Mouse (Mus musculus) A20 (cell line): ENCODE results near the gene Sqstm1.
"Not testable (repeated sequence)": the region's sequence is repeated elsewhere in the genome, so short reads cannot be mapped to it uniquely, and the experiment has no call there.

Experiments used
- DNase-seq: peaks from one replicate; pipeline ENCODE4 v3.0.0-alpha.2; 2011; ENCODE audit warnings: low read depth, low spot score

Sqstm1 gene

DNA sequence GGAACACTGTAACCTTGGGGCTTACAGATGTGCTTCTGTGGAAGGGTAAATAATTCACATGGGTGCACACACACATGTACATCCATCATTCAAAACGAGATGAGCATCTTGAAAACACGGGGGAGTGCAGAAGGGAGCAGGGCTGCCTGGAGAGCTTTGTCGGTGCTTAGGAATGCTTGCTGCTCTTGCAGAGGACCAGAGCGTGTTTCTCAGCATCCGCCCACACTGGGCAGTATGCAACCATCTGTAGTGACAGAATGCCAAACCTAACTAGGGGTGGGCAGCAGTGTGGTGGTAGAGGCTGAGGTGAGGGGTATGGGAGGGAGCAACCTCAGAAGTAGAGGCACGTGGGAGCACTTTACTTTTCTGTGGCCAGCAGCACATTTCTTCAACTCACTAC is 33.5 kb downstream of the Sqstm1 start:
- DNase-seq, result no peak

DNA sequence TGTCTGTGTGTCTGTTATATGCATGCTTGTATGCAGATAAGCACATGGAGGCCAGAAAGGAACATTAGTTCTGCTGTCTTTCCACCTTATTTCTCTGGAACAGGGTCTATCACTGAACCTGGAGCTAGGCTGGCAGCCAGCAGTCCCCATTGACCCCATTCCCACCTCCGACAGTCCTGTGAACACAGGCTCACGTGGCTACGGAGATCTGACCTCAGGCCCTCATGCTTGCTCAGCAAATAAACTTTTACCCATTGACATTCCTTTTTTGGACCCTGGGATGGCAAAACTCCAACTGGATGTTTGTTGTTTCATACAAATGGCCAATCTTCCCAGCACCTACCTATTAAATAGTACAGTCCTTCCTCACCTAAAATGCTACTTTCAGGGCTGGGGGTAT is 34.3 kb downstream of the Sqstm1 start:
- no peak for DNase-seq

DNA sequence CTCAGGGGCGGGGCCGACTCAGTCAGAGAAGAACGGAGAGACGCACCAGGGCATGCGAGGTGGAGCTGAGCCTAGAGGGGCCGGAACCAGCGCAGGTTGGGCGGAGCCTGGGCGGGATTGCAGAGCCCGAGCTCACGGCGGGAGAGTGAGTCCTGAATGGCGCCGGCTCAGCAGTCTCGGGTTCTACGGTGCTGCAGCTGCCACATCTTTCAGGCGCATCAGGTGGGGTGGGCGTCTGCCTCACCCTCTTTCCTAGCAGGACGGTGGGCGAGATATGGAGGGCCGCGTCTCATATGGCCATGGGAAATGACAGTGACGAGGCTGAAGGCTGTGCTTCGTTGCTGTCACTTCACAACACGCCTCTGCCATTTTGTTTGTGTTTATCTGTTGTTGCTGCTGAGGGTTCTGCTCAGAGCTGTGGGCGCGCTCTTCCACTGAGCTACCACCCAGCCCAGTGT is 35.9 kb downstream of the Sqstm1 start:
- DNase-seq, result peak; percentile 98

DNA sequence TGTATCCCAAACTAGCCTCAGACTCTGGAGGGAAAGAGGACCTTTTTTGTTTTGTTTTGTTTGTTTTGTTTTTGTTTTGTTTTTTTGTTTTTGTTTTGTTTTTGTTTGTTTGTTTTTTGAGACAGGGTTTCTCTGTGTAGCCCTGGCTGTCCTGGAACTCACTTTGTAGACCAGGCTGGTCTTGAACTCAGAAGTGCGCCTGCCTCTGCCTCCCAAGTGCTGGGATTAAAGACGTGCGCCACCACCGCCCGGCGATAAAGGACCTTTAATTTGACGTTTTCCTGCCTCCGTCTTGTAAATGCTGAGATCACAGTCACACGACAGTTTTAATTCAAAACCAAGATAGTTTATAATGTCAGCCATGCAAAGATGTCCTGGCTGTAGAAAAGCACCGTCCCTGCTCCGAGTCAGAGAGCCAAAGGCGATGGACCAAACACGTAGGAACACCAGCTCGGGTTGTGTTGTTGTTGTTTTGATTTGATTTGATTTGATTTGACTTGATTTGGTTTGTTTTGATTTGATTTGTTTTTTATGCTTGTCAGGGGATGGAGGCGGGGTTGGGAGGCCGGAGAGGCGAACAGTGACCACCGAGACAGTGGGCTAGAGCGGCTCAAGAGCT is 36.4 kb downstream of the Sqstm1 start, which contains the start of gene Mrnip:
Mrnip (plus strand) TSS at position 334 of the 619 bp plus-strand sequence.
- DNase-seq, result not testable (repeated sequence)

DNA sequence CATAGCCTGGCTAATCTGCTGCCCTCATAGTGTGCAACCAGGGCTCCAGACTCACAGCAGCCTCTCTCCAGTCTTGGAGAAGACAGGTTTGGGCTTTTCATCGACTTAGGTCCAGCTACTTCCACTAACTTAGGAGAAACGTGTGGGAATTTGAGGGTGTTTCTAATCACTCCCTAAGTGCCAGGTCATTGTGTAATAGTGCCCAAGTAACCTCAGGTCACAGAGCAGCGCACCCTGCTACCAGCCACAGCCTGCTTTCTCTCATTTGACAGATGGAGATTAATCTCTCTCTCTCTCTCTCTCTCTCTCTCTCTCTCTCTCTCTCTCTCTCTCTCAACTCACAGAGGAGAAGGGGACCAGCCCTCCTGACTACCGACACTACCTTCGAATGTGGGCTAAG is 42.3 kb downstream of the Sqstm1 start:
- no peak for DNase-seq

DNA sequence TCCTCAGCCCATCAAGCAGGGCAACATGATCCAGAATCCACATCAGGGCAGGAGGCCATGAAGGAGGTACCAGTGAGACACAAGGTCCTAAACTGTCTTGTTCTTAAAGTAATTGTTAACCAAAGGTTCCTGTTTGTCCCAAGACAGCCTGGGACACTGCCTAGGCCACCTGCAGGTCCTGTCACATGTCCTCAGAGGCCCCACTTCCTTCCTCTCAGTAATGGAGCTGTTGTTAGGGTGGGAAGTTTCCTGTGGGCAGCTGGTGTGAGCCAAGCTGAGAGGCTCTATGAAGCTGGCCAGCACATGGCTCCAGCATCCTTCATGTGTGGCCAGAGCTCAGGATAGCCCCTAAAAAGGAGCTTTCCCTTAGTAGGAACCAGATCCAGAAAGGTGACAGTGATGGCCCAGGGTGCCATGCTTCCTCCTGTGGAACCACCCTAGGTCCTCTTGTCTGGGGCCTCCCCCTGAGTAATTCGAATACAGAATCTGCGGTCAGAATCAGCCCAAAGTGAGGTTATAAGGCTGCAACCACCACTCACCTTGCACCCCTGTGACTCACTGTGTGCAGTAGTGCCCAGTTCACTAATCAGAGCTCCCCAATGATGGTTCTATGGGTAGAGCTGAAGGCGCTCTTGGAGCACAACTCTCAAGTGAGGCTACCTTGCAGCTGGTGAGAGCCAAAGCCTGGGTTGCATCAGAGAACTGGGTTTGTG is 48.1 kb downstream of the Sqstm1 start:
- DNase-seq, result peak; percentile 38

DNA sequence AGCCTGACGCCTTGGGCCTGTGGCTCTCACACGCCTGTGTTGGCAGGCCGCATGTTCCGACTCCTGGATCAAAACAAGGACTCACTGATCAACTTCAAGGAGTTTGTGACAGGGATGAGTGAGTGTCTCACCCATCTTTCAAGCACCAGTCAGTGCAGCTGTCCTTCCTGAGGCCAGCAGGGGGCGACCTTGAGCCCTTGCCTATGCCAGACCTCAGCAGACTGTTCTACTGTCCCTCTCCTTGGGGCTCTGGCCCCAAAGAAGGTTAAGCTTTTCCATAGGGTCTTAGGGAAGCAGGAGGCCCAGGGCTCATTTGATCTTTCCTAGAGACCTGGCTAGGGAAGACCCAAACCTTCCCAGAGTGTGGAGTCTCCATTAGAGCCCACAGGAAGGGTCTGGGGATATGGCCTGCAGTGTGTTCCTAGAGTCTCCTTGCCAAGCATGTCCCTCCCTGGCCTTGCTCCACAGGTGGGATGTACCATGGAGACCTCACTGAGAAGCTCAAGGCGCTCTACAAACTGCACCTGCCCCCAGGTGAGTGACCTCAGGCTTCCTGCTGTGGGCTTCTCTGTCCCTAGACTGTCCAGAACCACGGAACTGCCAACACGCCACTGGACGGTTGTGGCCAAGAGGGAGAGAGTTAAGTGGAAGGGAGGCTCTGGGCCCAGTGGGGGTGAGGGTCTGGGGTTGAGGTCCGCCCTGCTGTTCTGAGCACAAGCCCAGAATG is 48.9 kb downstream of the Sqstm1 start:
- DNase-seq, result peak; percentile 68

DNA sequence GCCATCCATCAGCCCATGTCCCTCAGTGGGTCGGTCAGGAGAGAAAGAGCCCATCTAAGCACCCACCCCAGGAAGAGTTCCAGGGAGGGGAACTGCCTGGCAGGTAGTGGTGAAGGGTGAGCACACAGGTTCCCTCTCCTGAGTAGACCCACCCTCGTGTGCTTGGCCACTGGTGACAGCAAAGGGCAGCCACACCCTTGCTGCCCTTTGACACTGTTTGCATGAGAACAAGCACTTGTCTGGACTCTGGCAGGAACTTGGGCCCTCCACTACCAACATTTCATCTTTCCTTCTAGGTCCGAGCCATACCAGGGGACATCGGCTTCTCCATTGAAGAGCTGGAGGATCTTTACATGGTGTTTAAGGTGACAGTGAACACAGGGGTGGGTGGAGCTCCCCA is 51.3 kb downstream of the Sqstm1 start:
- no peak for DNase-seq

DNA sequence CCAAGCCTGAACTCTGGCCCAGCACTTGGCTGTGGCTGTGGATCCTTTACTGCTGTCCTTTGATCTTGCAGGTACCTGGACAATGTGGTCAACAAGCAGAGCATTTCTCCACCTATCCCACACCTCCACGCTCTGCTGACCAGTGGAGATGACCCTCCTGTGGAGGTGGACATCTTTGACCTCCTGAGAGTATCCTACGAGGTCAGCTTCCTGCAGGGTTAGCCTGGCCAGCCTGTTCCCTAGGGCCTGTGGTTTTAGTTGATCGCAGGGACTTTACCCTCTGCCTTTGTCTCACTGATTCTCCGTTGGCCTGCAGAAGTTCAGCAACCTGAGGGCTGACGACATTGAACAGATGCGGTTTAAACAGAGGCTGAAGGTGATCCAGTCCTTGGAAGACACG is 52.3 kb downstream of the Sqstm1 start:
- DNase-seq, result no peak

DNA sequence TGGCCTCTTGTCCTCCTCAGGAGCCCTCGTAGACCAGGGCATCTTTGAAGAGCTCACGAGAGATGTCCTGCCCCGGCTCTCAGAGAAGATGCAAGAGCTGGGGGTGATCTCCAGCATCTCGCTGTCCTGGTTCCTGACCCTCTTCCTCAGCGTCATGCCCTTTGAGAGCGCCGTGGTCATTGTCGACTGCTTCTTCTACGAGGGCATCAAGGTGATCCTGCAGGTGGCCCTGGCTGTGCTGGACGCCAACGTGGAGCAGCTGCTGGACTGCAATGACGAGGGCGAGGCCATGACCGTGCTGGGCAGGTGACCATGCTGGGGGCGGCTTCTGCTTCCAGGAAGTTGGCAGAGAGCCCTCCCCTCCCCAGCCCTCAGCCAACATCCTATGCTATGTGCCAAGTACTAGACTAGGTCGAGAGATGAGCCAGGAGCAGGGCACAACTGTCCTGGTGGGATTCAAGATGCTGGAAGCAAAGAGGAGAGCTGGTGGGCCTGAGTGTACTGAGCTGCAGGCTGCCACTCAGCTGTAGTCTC is 53.8 kb downstream of the Sqstm1 start:
- DNase-seq, result no peak

DNA sequence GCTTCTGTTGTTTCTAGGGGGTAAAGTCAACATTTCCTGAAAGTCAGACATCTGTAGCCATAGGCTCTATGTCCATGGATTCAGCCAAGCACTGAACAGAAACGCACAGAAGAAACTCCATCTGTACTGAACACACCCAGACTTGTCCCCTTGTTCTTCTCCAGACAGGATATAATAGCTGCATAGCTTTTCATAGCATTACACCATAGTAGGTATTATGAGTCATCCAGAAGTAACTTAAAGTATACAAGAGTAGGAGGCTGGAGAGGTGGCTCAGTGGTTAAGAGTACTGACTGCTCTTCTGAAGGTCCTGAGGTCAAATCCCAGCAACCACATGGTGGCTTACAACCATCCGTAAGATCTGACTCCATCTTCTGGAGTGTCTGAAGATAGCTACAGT is 54.8 kb downstream of the Sqstm1 start:
- no peak for DNase-seq

DNA sequence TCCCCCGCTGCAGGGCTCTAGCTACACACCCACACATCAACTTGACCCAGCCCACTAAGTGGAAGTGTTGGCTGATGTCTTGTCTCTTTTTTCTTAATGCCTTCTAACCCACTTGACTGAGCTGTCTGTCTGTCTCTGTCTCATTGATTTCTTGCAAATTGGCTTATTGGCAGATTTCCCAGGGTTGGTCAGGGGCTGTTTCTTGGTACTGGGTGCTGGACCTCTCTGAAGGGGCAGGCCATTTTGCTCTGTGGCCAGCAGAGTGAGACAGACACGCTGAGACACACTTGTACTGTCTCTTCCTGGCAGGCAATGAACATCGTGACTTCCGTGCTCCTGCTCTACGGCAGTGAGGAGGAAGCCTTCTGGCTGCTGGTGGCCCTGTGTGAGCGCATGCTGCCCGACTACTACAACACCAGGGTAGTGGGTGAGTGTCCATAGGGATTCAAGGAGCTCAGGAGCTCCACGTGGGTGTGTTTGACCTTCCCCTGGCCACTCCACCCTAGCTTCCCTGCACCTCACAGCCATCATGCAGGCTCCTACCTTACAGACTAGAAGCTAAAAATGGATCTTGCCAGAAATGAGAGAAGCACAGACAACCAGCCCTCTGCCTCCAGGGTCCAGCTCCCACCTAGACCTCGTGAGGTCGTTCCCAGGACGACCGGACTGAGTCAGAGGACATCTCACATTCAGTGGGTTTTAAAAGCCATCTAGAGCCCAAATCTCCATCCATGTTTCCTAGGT is 55.7 kb downstream of the Sqstm1 start:
- no peak for DNase-seq

DNA sequence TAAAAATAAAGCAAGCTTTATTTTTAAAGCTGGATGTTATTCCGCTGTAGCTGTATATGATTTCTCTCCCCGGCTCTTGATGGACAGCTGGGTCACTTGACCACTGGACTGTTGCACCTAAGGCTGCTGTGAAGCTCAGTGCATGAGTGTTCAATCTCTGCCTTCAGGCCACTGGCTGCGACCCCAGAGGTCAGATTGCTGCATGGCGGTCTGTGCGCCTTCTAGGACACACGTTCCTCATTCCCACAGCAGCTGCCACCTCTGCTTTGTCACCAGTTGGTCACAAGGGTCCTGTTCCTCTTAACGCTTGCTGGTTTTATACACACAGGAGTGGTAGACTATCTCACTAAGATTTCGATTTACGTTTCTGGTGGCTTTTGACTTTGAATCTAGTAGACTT is 56.5 kb downstream of the Sqstm1 start:
- no peak for DNase-seq

DNA sequence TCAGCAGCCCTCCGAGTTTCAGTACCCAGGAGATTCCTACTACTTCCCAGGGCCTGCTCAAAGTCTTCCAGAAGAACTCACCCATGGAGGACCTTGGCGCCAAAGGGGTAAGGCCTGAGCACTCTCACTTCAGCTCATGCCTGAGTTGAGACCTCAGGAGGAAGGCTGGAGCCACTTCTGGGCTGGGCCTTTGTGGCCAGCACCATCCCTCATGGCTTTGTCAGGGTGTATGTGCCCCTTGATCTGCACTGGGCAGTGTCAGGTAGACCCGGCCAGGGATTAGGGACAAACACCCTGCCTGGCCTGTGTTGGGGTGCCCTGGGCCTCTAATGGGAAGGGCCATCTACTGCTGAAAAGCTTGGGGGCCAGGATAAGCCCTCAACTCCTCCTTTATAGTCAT is 59.3 kb downstream of the Sqstm1 start:
- no peak for DNase-seq

DNA sequence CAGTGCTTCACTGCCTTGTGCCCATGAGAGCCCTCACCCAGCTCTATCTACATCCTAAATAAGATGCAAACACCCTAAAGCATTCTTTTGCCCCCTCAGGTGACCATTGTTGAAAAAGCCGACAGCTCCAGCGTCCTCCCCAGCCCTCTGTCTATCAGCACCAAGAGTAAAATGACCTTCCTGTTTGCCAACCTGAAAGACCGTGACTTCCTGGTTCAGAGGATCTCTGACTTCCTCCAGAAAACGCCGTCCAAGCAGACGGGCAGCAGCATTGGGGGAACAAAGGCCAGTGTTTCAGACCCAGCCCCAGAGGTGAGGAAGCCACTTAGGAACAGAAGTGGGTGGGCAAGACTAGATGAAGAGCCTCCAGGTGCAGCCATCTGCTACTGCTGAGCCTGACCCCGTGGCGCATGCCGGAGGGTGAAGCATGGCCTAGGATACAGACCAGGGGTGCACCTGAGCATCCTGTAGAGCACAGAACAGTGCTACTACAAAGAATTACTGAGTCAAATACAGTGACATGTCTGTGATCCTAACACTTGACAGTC is 61.0 kb downstream of the Sqstm1 start:
- no peak for DNase-seq
